Mouse (Mus musculus): ENCODE results near the gene Ric8a.
A peak's percentile ranks its signal among the peaks of the same experiment; 100 is the strongest.
"Not testable (repeated sequence)": the region's sequence is repeated elsewhere in the genome, so short reads cannot be mapped to it uniquely, and the experiment has no call there.

The Ric8a gene

GRCm38 (mm10) chr7:140847755-140848580 is 8.8 kb upstream of the Ric8a start, which contains the start of gene Odf3:
Odf3 (plus strand) TSS chr7:140847805.
- DNase-seq = no peak

GRCm38 (mm10) chr7:140848591-140848990 is 8.2 kb upstream of the Ric8a start:
- DNase-seq = no peak

GRCm38 (mm10) chr7:140851916-140852315 is 4.8 kb upstream of the Ric8a start:
- no peak for DNase-seq

- no peak for DNase-seq
Observed at GRCm38 (mm10) chr7:140853386-140853785, 3.4 kb upstream of the Ric8a start.

GRCm38 (mm10) chr7:140854483-140854882 is 2.3 kb upstream of the Ric8a start:
- DNase-seq = no peak

- no peak for DNase-seq
Observed at GRCm38 (mm10) chr7:140855181-140855580, 1.6 kb upstream of the Ric8a start.

- DNase-seq = peak; percentile 89
Observed at GRCm38 (mm10) chr7:140855860-140856784, 635 bp upstream of the Ric8a start, which contains the start of gene Gm45785. Gm45785 (minus strand) TSS chr7:140856331.

- no peak for DNase-seq
Observed at GRCm38 (mm10) chr7:140857550-140858505, 1.1 kb downstream of the Ric8a start, which contains the start of gene Bet1l. Bet1l (minus strand) TSS chr7:140857577.

- DNase-seq = no peak
Observed at GRCm38 (mm10) chr7:140858746-140859145, 2.0 kb downstream of the Ric8a start.

- DNase-seq = no peak
Observed at GRCm38 (mm10) chr7:140859997-140860396, 3.2 kb downstream of the Ric8a start.

- no peak for DNase-seq
Observed at GRCm38 (mm10) chr7:140860728-140861127, 4.0 kb downstream of the Ric8a start.

- DNase-seq = no peak
Observed at GRCm38 (mm10) chr7:140864761-140865160, 8.0 kb downstream of the Ric8a start.

GRCm38 (mm10) chr7:140874224-140874623 is 17.5 kb downstream of the Ric8a start:
- DNase-seq = no peak

GRCm38 (mm10) chr7:140877364-140877763 is 20.6 kb downstream of the Ric8a start:
- no peak for DNase-seq

- DNase-seq = no peak
Observed at GRCm38 (mm10) chr7:140879355-140879754, 22.6 kb downstream of the Ric8a start.

- DNase-seq = no peak
Observed at GRCm38 (mm10) chr7:140880419-140880818, 23.7 kb downstream of the Ric8a start.

GRCm38 (mm10) chr7:140880865-140881515 is 24.2 kb downstream of the Ric8a start:
- no peak for DNase-seq

- peak; percentile 91 for DNase-seq
Observed at GRCm38 (mm10) chr7:140881696-140882468, 25.1 kb downstream of the Ric8a start, which contains the start of the genes Psmd13 and Sirt3. Psmd13 (plus strand) TSS chr7:140881968. Sirt3 (minus strand) TSS chr7:140882309.

- DNase-seq = no peak
Observed at GRCm38 (mm10) chr7:140882469-140882803, 25.7 kb downstream of the Ric8a start.

- DNase-seq = not testable (repeated sequence)
Observed at GRCm38 (mm10) chr7:140890636-140891035, 33.9 kb downstream of the Ric8a start.

GRCm38 (mm10) chr7:140894031-140894430 is 37.3 kb downstream of the Ric8a start:
- no peak for DNase-seq
